Mouse (Mus musculus) embryonic facial prominence, embryonic 10.5 days (tissue): ENCODE results near the gene Car10. TPM values are rescaled to one million over a fixed set of nuclear protein-coding genes. Genes with fewer than 3 reads are reported as not detected.

Experiments used
- DNase-seq: peaks from one replicate; pipeline ENCODE4 v3.0.0-alpha.2; 2017; ENCODE audit warnings: low spot score
- H3K27ac ChIP-seq: fragments of 300-500 bp; sonication (generic); replicated peaks from 2 replicates; pipeline ENCODE4 v1.5.1; 2016; ENCODE audit warnings: mild to moderate bottlenecking
- H3K27me3 ChIP-seq: fragments of 300-500 bp; sonication (generic); replicated peaks from 2 replicates; pipeline ENCODE4 v1.6.1; 2016; ENCODE audit warnings: low read depth, mild to moderate bottlenecking; ENCODE audit not compliant: poor library complexity, severe bottlenecking
- H3K36me3 ChIP-seq: fragments of 300-500 bp; sonication (generic); replicated peaks from 2 replicates; pipeline ENCODE4 v1.6.1; 2016; ENCODE audit warnings: mild to moderate bottlenecking, moderate library complexity
- H3K4me1 ChIP-seq: fragments of 300-500 bp; sonication (generic); 2 replicates; pipeline ENCODE4 v1.6.1; 2016
- H3K4me3 ChIP-seq: fragments of 300-500 bp; sonication (generic); 2 replicates; pipeline ENCODE4 v1.5.1; 2016; ENCODE audit warnings: mild to moderate bottlenecking, moderate library complexity
- H3K9me3 ChIP-seq: fragments of 300-500 bp; sonication (generic); 2 replicates; pipeline ENCODE4 v1.6.1; 2016; ENCODE audit warnings: mild to moderate bottlenecking
- WGBS: fragments of 180-500 bp; shearing (Covaris S2); methylation state at CpG from one replicate; pipeline ENCODE4 v1.1.7; 2016; 5-methylcytosine and 5-hydroxymethylcytosine counted together
- polyA plus RNA-seq: library from polyadenylated mRNA; unstranded; fragments of >200 nt; fragmentation: Nextera tagmentation; extraction: Ambion mirVana; gene quantifications from 2 replicates; pipeline ENCODE4 v1.2.1, GENCODE M21; 2016

The Car10 gene
- polyA plus RNA-seq, 1 experiment from 2014 or later: 0.41 TPM

DNA sequence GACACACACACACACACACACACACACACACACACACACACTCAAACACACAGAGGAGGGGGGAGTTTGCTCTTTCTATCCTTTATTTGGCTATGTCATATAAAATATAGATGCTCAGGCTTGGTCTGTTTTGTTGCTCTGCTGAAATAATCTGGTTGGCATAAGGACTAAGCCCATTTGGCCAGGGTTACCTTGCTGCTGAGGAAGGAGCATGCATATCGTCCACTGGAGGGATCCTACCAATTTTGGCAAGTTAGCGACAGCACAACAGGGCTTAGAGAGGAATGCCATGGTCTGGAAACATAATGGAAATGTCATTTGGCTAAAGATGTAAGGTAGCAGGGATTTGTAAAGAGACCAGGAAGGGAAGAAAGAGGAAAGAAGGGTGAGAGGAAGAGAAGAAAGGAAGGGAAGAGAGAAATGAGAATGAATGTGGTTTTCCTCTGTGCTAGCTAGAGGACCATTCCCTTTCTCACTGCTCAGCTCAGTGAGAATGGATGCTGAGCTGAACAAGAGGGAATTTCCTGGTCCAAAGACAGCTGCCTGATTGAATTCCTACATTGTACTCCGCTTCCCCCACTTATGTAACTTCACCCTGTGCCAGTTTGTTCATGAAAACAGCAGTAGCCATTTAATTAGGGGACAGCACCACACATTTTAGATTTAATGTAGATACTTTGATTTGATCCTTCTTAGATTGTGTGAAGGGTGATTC, 5.4 kb downstream of the Car10 start:
- no peaks in the 10 kb centered on the region for H3K36me3 ChIP-seq
- WGBS: 61% methylated on average over 3 of the region's 3 CpGs
- H3K9me3 ChIP-seq: no peaks in the 10 kb centered on the region
- peaks cover 19% of the 10 kb centered on the region for H3K4me1 ChIP-seq
- H3K27me3 ChIP-seq: peaks cover 52% of the 10 kb centered on the region
- no peak for DNase-seq
- no peak overlapping the region for H3K4me3 ChIP-seq
- no peak overlapping the region for H3K27ac ChIP-seq

GRCm38 (mm10) chr11:93109451-93109850, 11.6 kb downstream of the Car10 start:
- H3K27ac ChIP-seq: no peak overlapping the region
- H3K9me3 ChIP-seq: no peaks in the 10 kb centered on the region
- WGBS: 76% methylated on average over 1 of the region's 1 CpGs
- no peak for DNase-seq
- no peaks in the 10 kb centered on the region for H3K4me1 ChIP-seq
- H3K4me3 ChIP-seq: no peak overlapping the region
- no peaks in the 10 kb centered on the region for H3K36me3 ChIP-seq
- H3K27me3 ChIP-seq: no peaks in the 10 kb centered on the region

DNA sequence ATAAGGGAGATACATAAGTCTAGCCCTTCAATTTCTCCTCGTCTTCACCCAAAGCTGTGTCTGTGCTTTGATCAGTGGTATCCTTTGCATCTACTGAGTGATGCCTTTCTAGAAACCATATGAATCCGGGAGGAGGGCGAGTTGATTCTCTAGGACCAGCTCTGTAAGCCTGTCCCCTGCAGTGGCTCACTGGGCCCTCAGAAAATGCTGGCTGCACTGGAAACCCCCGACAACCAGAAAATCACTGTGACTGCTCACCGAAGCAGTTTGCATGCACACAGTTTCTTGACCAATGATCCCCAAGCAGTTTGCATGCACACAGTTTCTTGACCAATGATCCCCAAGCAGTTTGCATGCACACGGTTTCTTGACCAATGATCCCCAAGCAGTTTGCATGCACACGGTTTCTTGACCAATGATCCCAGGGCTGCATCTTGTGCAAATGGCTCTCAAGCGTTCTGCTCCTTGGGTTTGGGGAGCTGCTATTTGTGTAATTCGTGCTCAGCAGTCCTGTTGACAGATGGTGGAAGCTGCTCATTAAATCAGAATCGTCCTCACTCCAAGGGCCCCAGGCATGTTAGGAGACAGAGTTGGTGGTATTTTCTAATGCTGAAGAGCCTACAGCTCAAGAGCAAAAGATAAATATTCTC, 23.1 kb downstream of the Car10 start:
- no peaks in the 10 kb centered on the region for H3K36me3 ChIP-seq
- no peak overlapping the region for H3K27ac ChIP-seq
- 80% methylated on average over 10 of the region's 10 CpGs for WGBS
- no peaks in the 10 kb centered on the region for H3K4me1 ChIP-seq
- DNase-seq: no peak
- no peaks in the 10 kb centered on the region for H3K27me3 ChIP-seq
- H3K9me3 ChIP-seq: no peaks in the 10 kb centered on the region
- no peak overlapping the region for H3K4me3 ChIP-seq

GRCm38 (mm10) chr11:93123691-93124090, 25.9 kb downstream of the Car10 start:
- Histone ChIP-seq H3K4me3 (no peak overlapping the region), H3K27ac (no peak overlapping the region), H3K27me3 (no peaks in the 10 kb centered on the region), H3K9me3 (no peaks in the 10 kb centered on the region), H3K36me3 (no peaks in the 10 kb centered on the region), H3K4me1 (no peaks in the 10 kb centered on the region)
- WGBS: 75% methylated on average over 4 of the region's 4 CpGs
- no peak for DNase-seq

DNA sequence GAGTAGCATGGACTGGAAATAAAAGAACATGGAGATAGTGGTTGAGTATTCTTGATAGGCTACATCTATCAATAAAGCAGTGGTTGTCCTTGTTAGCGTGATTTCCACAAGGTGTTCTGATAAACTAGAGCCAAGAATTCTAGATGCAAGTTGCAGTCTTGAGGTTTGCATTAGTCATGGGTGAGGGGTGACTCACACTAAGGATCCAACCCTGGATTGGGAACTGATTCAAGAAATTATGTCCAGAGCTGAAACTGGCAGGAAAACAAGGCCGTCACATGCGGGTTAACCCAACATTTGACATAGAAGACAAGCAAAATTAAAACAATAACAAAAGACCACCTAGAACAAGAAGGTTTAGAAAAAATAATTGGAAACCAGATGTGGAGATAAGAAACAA, 28.6 kb downstream of the Car10 start:
- Histone ChIP-seq H3K27ac (no peak overlapping the region), H3K4me1 (no peaks in the 10 kb centered on the region), H3K9me3 (no peaks in the 10 kb centered on the region), H3K27me3 (no peaks in the 10 kb centered on the region), H3K4me3 (no peak overlapping the region), H3K36me3 (no peaks in the 10 kb centered on the region)
- 88% methylated on average over 3 of the region's 3 CpGs for WGBS
- no peak for DNase-seq

GRCm38 (mm10) chr11:93128481-93128880, 30.7 kb downstream of the Car10 start:
- Histone ChIP-seq H3K27ac (no peak overlapping the region), H3K9me3 (no peaks in the 10 kb centered on the region), H3K36me3 (no peaks in the 10 kb centered on the region), H3K27me3 (no peaks in the 10 kb centered on the region), H3K4me1 (no peaks in the 10 kb centered on the region), H3K4me3 (no peak overlapping the region)
- 79% methylated on average over 2 of the region's 2 CpGs for WGBS
- DNase-seq: no peak

DNA sequence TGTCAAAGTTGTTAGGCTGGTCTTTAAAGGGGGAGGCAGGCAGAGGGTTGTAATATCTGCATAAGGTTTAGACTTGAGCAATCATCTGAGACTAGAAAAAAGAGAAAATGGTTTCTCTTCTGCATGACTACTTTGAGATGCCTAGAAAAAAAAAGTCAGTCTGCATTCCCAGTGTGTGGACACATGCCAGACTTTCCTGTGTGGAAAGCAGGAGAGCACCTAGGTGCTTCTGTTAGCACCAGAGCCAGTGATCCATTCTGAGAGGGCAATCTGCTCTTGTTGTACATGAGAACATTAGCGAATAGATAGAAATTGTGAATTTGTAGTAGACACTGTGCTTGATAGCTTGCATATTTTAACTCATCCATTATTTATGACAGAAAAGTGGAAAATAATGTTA, 40.0 kb downstream of the Car10 start:
- no peak overlapping the region for H3K4me3 ChIP-seq
- H3K36me3 ChIP-seq: no peaks in the 10 kb centered on the region
- no peaks in the 10 kb centered on the region for H3K27me3 ChIP-seq
- no peak for DNase-seq
- H3K4me1 ChIP-seq: no peaks in the 10 kb centered on the region
- WGBS: 82% methylated on average over 1 of the region's 1 CpGs
- H3K9me3 ChIP-seq: no peaks in the 10 kb centered on the region
- no peak overlapping the region for H3K27ac ChIP-seq

- Histone ChIP-seq H3K4me1 (no peaks in the 10 kb centered on the region), H3K27me3 (no peaks in the 10 kb centered on the region), H3K36me3 (no peaks in the 10 kb centered on the region), H3K4me3 (no peak overlapping the region), H3K9me3 (no peaks in the 10 kb centered on the region), H3K27ac (no peak overlapping the region)
- DNase-seq: no peak
- whole genome bisulfite sequencing: 78% methylated on average over 1 of the region's 1 CpGs
These were observed 43.9 kb downstream of the Car10 start for GRCm38 (mm10) chr11:93141727-93142126.

GRCm38 (mm10) chr11:93144544-93144943, 46.7 kb downstream of the Car10 start:
- no peak overlapping the region for H3K27ac ChIP-seq
- 19% methylated on average over 2 of the region's 2 CpGs for WGBS
- no peak overlapping the region for H3K4me3 ChIP-seq
- DNase-seq: no peak
- no peaks in the 10 kb centered on the region for H3K27me3 ChIP-seq
- no peaks in the 10 kb centered on the region for H3K4me1 ChIP-seq
- no peaks in the 10 kb centered on the region for H3K36me3 ChIP-seq
- no peaks in the 10 kb centered on the region for H3K9me3 ChIP-seq

DNA sequence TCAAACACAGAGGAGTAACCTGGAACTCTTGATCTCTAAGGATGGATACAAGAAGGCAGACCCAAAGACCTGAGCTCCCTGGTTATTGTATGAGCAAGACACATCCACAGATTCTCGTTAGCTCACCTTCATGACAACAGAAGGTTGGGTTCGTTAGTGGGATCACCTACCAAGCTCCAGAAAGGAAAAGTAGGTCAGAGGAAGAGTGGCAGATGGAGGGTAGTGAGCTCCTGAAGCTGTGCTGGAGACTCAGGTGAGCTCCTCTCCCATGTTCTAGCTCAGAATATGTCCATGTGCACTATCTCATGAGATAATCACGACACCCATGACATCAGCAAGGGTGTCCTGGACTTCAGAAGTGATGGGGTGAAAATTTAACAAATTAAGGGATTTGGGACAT, 57.1 kb downstream of the Car10 start:
- Histone ChIP-seq H3K9me3 (no peaks in the 10 kb centered on the region), H3K27me3 (no peaks in the 10 kb centered on the region), H3K36me3 (no peaks in the 10 kb centered on the region), H3K27ac (no peak overlapping the region), H3K4me1 (no peaks in the 10 kb centered on the region), H3K4me3 (no peak overlapping the region)
- no peak for DNase-seq
- WGBS: 72% methylated on average over 3 of the region's 3 CpGs

GRCm38 (mm10) chr11:93172430-93172829, 74.6 kb downstream of the Car10 start:
- Histone ChIP-seq H3K4me1 (no peaks in the 10 kb centered on the region), H3K4me3 (no peak overlapping the region), H3K27ac (no peak overlapping the region), H3K27me3 (no peaks in the 10 kb centered on the region), H3K9me3 (no peaks in the 10 kb centered on the region), H3K36me3 (no peaks in the 10 kb centered on the region)
- no peak for DNase-seq

DNA sequence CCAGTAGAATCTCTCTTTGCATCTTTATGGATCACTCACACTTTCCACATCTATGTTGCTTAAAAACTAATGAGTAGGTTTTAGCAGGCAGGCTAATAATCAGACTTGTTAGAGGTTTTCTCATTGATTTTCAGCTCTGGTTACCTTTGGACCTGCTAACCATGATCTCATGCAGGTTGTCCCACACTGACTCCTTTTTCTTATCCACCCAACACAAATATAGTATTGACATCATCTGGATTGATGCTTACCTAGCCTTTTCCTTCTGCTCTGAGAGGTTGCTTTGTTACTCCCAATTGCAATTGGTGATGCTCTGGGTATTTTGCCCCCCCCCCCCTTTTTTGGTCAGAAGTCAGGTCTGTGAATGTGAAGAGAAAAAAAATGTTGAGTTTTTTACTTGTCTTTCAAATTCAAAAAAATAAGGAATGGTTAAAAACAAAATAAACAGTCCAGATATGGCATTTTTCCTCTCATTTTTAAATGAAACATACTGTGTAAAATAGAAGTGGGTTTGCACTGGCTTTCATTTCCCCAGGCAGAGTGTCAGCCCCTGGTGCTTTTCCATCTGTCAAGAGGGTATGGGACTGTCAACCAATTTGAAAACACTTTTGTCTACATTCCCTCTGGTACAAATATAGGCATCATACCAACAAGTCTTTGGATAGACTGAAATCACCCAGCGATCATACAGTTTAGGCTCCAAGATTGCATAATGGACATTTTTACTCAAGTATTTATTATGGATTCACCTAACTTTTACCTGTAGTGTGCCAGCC, 75.9 kb downstream of the Car10 start:
- whole genome bisulfite sequencing: 94% methylated on average over 1 of the region's 1 CpGs
- H3K4me3 ChIP-seq: no peak overlapping the region

DNA sequence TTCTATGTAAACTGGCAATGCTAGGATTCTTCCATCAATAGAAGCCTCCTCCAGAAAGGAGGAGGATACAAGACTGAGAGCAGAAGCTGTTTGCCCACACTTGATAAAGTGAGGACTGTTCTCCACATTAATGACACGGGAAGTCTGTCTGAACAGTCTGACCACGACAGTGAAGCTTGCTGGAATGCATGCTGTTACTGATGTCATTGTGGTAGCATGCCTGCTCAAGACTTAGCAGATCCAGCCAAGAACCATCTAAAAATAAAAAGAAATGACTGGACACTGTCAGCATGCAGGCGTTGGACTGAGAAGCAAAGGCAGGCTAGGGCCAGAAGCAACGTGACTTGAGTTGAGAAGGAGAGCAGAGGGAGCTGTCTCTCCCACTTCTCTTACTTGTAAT, 87.6 kb downstream of the Car10 start:
- no peak overlapping the region for H3K27ac ChIP-seq
- no peaks in the 10 kb centered on the region for H3K36me3 ChIP-seq
- H3K4me3 ChIP-seq: no peak overlapping the region
- no peaks in the 10 kb centered on the region for H3K27me3 ChIP-seq
- no peaks in the 10 kb centered on the region for H3K9me3 ChIP-seq
- H3K4me1 ChIP-seq: no peaks in the 10 kb centered on the region
- WGBS: 85% methylated on average over 4 of the region's 4 CpGs
- no peak for DNase-seq

More for the DNA sequence above, 75.9 kb downstream of the Car10 start:
- no peak overlapping the region for H3K27ac ChIP-seq
- H3K36me3 ChIP-seq: no peaks in the 10 kb centered on the region
- no peaks in the 10 kb centered on the region for H3K27me3 ChIP-seq
- no peaks in the 10 kb centered on the region for H3K9me3 ChIP-seq
- no peak for DNase-seq
- no peaks in the 10 kb centered on the region for H3K4me1 ChIP-seq
